Mouse (Mus musculus): ENCODE results near the gene Gm5868. TPM values are rescaled to one million over a fixed set of nuclear protein-coding genes. Genes with fewer than 3 reads are reported as not detected.

Gm5868 gene
- polyA plus RNA-seq, 1 experiment from 2014 or later, result 6.3 TPM

DNA sequence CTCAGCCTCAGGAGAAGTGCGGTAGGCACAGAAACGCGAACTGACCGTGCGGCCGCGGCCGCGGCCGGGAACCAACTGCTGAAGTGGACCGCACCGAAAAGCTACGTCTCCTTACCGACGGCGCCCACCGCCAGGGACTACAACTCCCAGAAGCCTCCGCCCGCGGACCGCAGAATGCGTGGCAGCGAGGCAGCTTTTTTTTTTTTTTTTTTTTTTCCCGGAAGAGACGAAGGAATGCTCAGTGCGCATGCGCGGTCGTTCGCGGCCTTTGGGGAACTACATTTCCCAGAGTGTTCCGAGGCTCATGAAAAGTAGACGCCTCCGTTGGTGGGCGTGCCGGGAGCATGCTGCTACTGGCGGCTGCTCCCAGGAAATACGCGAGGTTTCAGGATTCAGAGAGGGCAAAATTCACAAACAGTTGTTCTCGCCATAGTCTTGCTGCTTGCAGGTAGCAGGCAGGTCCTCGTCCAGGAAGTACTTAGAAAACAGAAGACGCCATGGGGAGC lies 27.8 kb downstream of the Gm5868 start, which contains the start of gene Nfxl1:
Nfxl1 (minus strand) TSS at position 141 of the 506 bp plus-strand sequence.
- under 1% methylated on average over 42 of the region's 42 CpGs for WGBS
- peak within 1 kb of the TSS; percentile 62 for H3K4me3 ChIP-seq (ENCODE audit: low read depth, low read length)

DNA sequence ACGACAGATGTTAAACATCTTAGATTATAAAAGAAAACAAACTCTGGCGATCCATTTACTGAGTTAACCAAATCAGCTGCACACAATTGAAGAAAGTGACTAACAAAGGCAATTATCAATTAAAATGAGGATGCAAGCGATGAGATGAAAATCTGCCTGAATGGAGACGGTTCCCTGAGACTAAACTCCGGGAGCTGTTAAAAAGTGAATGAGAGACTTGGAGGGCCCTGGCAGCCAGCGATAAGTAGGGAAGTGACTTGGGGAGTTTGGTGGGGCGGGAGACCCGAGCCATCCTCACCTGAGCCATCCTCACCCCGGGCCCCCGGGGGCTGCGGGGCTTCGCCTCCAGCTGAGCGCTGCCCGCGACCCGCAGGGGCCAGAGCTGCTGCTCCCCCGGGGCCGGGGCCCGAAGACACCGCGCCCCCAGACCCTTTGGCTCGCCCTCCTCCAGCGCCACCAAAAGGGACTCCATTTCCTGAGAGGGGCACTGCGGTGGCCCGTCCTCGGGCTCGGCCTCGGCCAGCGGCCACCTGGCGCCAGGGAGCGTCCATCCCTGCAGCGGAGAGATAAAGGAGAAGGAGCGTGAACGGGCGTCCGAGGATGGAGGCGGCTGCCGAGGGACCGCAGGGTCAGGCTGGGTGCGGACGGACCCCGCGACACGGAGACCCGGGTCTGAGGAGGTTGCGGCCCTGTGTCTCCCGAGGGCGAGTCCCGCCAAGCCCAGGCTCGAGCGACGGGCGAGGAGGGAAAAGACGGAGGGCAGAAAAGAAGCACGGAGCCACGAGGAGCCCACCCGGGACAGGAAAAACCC lies 28.4 kb downstream of the Gm5868 start:
- Histone ChIP-seq H3K27ac (ENCODE audit: low read depth, low read length) (peak overlapping the region; percentile 58), H3K4me1 (replicated peaks; ENCODE audit: control insufficient read depth, insufficient read depth, low read length) (no peaks in the 10 kb centered on the region), H3K9ac (ENCODE audit: low read depth, low read length) (peak overlapping the region; percentile 79), H3K4me3 (ENCODE audit: low read depth, low read length) (peak overlapping the region; percentile 62), H3K9me3 (ENCODE audit: control insufficient read depth, low read length) (no peaks in the 10 kb centered on the region), H3K36me3 (ENCODE audit: control insufficient read depth, insufficient read depth, low read length) (peaks cover 2% of the 10 kb centered on the region; the same call in 1 of the 2 replicates), H3K4me2 (replicated peaks; ENCODE audit: low read depth, low read length) (peak overlapping the region; percentile 57), H3K27me3 (ENCODE audit: control insufficient read depth, insufficient read depth, low read length) (no peaks in the 10 kb centered on the region)
- peak; percentile 86 for ATAC-seq (ENCODE audit: low FRiP score)
- no peak for DNase-seq (ENCODE audit: low spot score)
- WGBS, result under 1% methylated on average over 42 of the region's 57 CpGs

More for the DNA sequence above, 27.8 kb downstream of the Gm5868 start, which contains the start of gene Nfxl1:
- Histone ChIP-seq H3K4me2 (replicated peaks; ENCODE audit: low read depth, low read length) (peak within 1 kb of the TSS; percentile 57), H3K36me3 (ENCODE audit: control insufficient read depth, insufficient read depth, low read length) (peaks cover 2% of the 10 kb centered on the region; the same call in 1 of the 2 replicates), H3K27ac (ENCODE audit: low read depth, low read length) (peak within 1 kb of the TSS; percentile 58), H3K4me1 (replicated peaks; ENCODE audit: control insufficient read depth, insufficient read depth, low read length) (no peaks in the 10 kb centered on the region), H3K27me3 (ENCODE audit: control insufficient read depth, insufficient read depth, low read length) (no peaks in the 10 kb centered on the region), H3K9me3 (ENCODE audit: control insufficient read depth, low read length) (no peaks in the 10 kb centered on the region), H3K9ac (ENCODE audit: low read depth, low read length) (peak within 1 kb of the TSS; percentile 79)
- ATAC-seq (ENCODE audit: low FRiP score) (peak; percentile 97), DNase-seq (ENCODE audit: low spot score) (peak; percentile 100)

DNA sequence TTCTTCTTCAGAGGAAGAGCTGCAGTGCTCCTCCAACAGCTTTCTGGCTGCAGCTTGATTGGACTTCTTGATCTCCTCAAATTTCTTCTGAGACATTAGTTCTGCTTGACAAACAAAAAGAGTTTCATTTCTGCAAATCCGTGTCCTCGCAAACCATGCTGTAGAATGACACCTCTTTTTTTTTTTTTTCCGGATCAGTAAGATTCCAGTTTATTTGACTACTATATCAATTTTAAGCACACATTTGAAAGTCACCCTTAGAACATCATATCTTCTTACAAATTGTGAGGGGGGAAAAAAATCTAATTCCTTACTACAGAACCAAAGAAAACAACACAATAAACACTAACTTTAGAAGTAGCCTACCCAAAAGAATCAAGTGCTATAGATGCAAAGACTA lies 31.1 kb downstream of the Gm5868 start:
- no peak overlapping the region for H3K27ac ChIP-seq (ENCODE audit: low read depth, low read length)
- DNase-seq (ENCODE audit: low spot score), result no peak
- no peaks in the 10 kb centered on the region for H3K4me1 ChIP-seq (replicated peaks; ENCODE audit: control insufficient read depth, insufficient read depth, low read length)
- no peaks in the 10 kb centered on the region for H3K9me3 ChIP-seq (ENCODE audit: control insufficient read depth, low read length)
- no peak overlapping the region for H3K4me3 ChIP-seq (ENCODE audit: low read depth, low read length)
- no peak overlapping the region for H3K9ac ChIP-seq (ENCODE audit: low read depth, low read length)
- ATAC-seq (ENCODE audit: low FRiP score), result no peak
- no peak overlapping the region for H3K4me2 ChIP-seq (replicated peaks; ENCODE audit: low read depth, low read length)
- peaks cover 2% of the 10 kb centered on the region; the same call in 1 of the 2 replicates for H3K36me3 ChIP-seq (ENCODE audit: control insufficient read depth, insufficient read depth, low read length)
- H3K27me3 ChIP-seq (ENCODE audit: control insufficient read depth, insufficient read depth, low read length), result no peaks in the 10 kb centered on the region
- 90% methylated on average over 3 of the region's 3 CpGs for WGBS

DNA sequence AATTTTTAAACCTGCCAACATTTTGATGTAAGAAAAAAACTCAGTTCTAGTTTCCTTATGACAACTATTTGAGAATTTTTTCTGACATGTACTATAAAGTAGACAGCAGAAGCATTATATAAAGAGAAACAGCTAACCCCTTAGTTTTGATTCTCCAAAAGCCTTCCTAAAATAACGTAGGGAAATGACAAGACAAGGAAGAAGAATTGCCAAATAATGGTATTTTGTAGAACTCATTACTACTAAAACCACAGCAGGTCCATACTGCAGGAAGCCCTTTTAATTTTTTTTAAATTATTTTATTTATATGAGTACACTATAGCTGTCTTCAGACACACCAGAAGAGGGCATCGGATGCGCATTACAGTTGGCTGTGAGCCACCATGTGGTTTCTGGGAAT lies 36.1 kb downstream of the Gm5868 start:
- H3K9ac ChIP-seq (ENCODE audit: low read depth, low read length), result no peak overlapping the region
- H3K36me3 ChIP-seq (ENCODE audit: control insufficient read depth, insufficient read depth, low read length), result peaks cover 2% of the 10 kb centered on the region; the same call in 1 of the 2 replicates
- ATAC-seq (ENCODE audit: low FRiP score), result no peak
- H3K27me3 ChIP-seq (ENCODE audit: control insufficient read depth, insufficient read depth, low read length), result no peaks in the 10 kb centered on the region
- H3K4me3 ChIP-seq (ENCODE audit: low read depth, low read length), result no peak overlapping the region
- no peaks in the 10 kb centered on the region for H3K4me1 ChIP-seq (replicated peaks; ENCODE audit: control insufficient read depth, insufficient read depth, low read length)
- WGBS, result 95% methylated on average over 3 of the region's 3 CpGs
- DNase-seq (ENCODE audit: low spot score), result no peak
- no peak overlapping the region for H3K4me2 ChIP-seq (replicated peaks; ENCODE audit: low read depth, low read length)
- H3K9me3 ChIP-seq (ENCODE audit: control insufficient read depth, low read length), result no peaks in the 10 kb centered on the region
- no peak overlapping the region for H3K27ac ChIP-seq (ENCODE audit: low read depth, low read length)

Other genes starting within 250 kb of the Gm5868 start
- 8.8 and 10.2 TPM in 2 replicates for gene Corin, start 83.1 kb downstream of the Gm5868 start, polyA plus RNA-seq (2014; fragmentation: Nextera tagmentation; extraction: Ambion mirVana)
- gene Nfxl1, start 27.9 kb downstream of the Gm5868 start, polyA plus RNA-seq (2014; fragmentation: Nextera tagmentation; extraction: Ambion mirVana), result 23.6 and 26.0 TPM in 2 replicates
- 2.1 and 4.4 TPM in 2 replicates for gene Zar1, start 6.3 kb downstream of the Gm5868 start, polyA plus RNA-seq (2014; fragmentation: Nextera tagmentation; extraction: Ambion mirVana)
- gene Cnga1, start 56.7 kb upstream of the Gm5868 start, polyA plus RNA-seq (2014; fragmentation: Nextera tagmentation; extraction: Ambion mirVana), result not detected in 2 replicates
- 0.36 and 0.45 TPM in 2 replicates for gene Nipal1, start 60.2 kb upstream of the Gm5868 start, polyA plus RNA-seq (2014; fragmentation: Nextera tagmentation; extraction: Ambion mirVana)
- not detected in 2 replicates for gene Txk, start 165.2 kb upstream of the Gm5868 start, polyA plus RNA-seq (2014; fragmentation: Nextera tagmentation; extraction: Ambion mirVana)